Mouse (Mus musculus): ENCODE results near the gene Dnajc16. TPM values are rescaled to one million over a fixed set of nuclear protein-coding genes. Genes with fewer than 3 reads are reported as not detected.

The Dnajc16 gene
- total and polyA plus RNA-seq, 3 experiments: 3.2 to 6.8 TPM; not detected in 1

DNA sequence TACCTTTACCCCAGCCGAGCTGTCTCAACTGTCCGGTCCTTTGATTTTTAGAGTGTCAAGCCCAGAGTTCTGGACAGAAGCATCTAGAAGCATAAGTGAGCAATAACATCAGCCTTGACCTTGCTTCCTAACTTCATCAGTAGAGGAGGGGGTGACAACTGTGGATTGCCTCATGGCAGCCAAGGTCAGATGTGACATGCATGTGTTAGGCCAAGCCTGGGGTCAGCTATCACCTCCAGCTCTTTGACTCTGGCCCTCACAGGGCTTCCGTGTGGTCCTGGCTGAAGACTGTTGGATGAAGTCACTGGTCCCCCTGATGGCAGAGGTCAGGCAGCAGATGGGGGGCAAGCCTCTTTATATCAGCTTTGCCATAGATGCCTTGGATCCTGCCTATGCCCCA is 33.6 kb downstream of the Dnajc16 start:
- TF ChIP-seq TBP (IDR thresholded peaks at IDR 0.05; ENCODE audit: low read depth, low read length): no peak
- no peak for TF ChIP-seq SIN3A (IDR thresholded peaks at IDR 0.05; ENCODE audit: low read length)
- no peak for TF ChIP-seq MAZ (IDR thresholded peaks at IDR 0.05; ENCODE audit: low read depth, low read length)
- TF ChIP-seq POLR2AphosphoS2 (IDR thresholded peaks at IDR 0.05; ENCODE audit: low read length): no peak
- no peak for TF ChIP-seq TCF12 (IDR thresholded peaks at IDR 0.05; ENCODE audit: low read depth, low read length)
- TF ChIP-seq EP300 (IDR thresholded peaks at IDR 0.05; ENCODE audit: low read depth in 1 of 2, low read length in 2 of 2): no peak
- TF ChIP-seq USF1 (IDR thresholded peaks at IDR 0.05; ENCODE audit: low read depth, low read length): no peak
- TF ChIP-seq GATA1 (IDR thresholded peaks at IDR 0.05; ENCODE audit: low read depth, low read length): no peak
- TF ChIP-seq GABPA (IDR thresholded peaks at IDR 0.05; ENCODE audit: low read depth, low read length): no peak
- no peak for TF ChIP-seq ZMIZ1 (IDR thresholded peaks at IDR 0.05; ENCODE audit: low read depth, low read length)
- no peak for TF ChIP-seq RAD21 (IDR thresholded peaks at IDR 0.05; ENCODE audit: low read depth, low read length)
- TF ChIP-seq BHLHE40 (IDR thresholded peaks at IDR 0.05; ENCODE audit: borderline replicate concordance, low read depth, low read length): no peak
- TF ChIP-seq SMC3 (IDR thresholded peaks at IDR 0.05; ENCODE audit: low read depth, low read length): no peak
- no peak for TF ChIP-seq CTCF (IDR thresholded peaks at IDR 0.05 in 2 of 3, conservative IDR thresholded peaks at IDR 0.05 in 1 of 3; ENCODE audit: control insufficient read depth in 1 of 3, insufficient read depth in 1 of 3, low read depth in 2 of 3, low read length in 3 of 3, poor library complexity in 1 of 3, severe bottlenecking in 1 of 3)
- no peak for TF ChIP-seq POLR2A (IDR thresholded peaks at IDR 0.05; ENCODE audit: control insufficient read depth in 1 of 2, insufficient read depth in 1 of 2, low read depth in 1 of 2, low read length in 2 of 2, poor library complexity in 1 of 2)
- no peak for TF ChIP-seq ZNF384 (IDR thresholded peaks at IDR 0.05; ENCODE audit: low read depth, low read length)
- no peak for TF ChIP-seq UBTF (IDR thresholded peaks at IDR 0.05; ENCODE audit: borderline replicate concordance, insufficient read depth, low read depth, low read length)
- TF ChIP-seq MEF2A (IDR thresholded peaks at IDR 0.05; ENCODE audit: extremely low read depth, insufficient replicate concordance, low read depth, low read length, poor library complexity, severe bottlenecking): no peak
- peaks cover 4 to 16% of the 10 kb centered on the region in 2 experiments for H3K4me1 ChIP-seq (ENCODE audit: control insufficient read depth in 1 of 2, insufficient read depth in 2 of 2, low read length in 2 of 2)
- no peak for DNase-seq (ENCODE audit: low read depth, low spot score)

DNA sequence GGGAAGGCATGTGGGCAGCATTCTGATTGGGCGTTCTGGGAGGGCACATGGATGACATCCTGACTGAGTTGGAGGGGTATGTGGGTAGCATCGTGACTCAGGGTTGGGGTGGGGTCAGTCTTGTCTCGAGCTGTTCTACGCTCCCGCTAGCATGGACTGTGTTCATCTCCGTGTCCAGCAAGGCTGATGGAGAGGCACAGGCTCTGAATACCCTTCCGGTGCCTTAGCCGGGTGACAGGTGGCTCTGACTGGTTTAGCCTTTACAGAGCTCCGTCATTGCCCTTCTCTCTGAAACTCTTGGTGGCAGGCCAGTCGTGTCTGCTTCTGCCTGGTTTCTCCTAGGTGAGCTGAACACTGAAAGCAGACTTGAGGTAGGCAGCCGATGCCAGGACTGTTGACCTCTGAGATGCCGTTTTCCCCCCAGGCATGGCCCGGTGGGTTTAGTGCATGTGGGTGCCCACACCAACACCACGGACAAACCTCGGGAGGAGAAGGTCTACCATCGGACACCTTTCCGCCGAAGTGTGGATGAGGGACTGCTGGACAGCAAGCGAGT is 35.3 kb downstream of the Dnajc16 start:
- DNase-seq (ENCODE audit: low read depth, low spot score): no peak
- Histone ChIP-seq H3K9ac (ENCODE audit: control insufficient read depth, low read depth, low read length, poor library complexity, severe bottlenecking) (no peak overlapping the region), H3K4me1 (ENCODE audit: control insufficient read depth in 1 of 2, insufficient read depth in 2 of 2, low read length in 2 of 2) (peaks cover 6 to 26% of the 10 kb centered on the region in 2 experiments; a peak in 3 of 4 replicates), H3K27me3 (ENCODE audit: control insufficient read depth in 1 of 2, insufficient read depth in 2 of 2, low read length in 2 of 2) (no peaks in the 10 kb centered on the region), H3K4me3 (ENCODE audit: control insufficient read depth in 1 of 2, insufficient read depth in 1 of 2, low read depth in 2 of 2, low read length in 2 of 2) (no peak overlapping the region), H3K79me2 (ENCODE audit: control insufficient read depth, insufficient read depth, low read length, poor library complexity) (no peaks in the 10 kb centered on the region), H3K36me3 (ENCODE audit: control insufficient read depth in 1 of 2, insufficient read depth in 2 of 2, low read length in 2 of 2) (peaks cover 0 to 8% of the 10 kb centered on the region in 2 experiments; a peak in 2 of 4 replicates), H3K9me3 (replicated peaks; ENCODE audit: insufficient read depth, low read length) (no peaks in the 10 kb centered on the region), H3K27ac (ENCODE audit: control insufficient read depth, low read depth, low read length) (no peak overlapping the region)
- no peak for TF ChIP-seq POLR2A (IDR thresholded peaks at IDR 0.05; ENCODE audit: control insufficient read depth in 1 of 2, insufficient read depth in 1 of 2, low read depth in 1 of 2, low read length in 2 of 2, poor library complexity in 1 of 2)
- no peak for TF ChIP-seq MXI1 (IDR thresholded peaks at IDR 0.05; ENCODE audit: low read depth, low read length)
- TF ChIP-seq NELFE (IDR thresholded peaks at IDR 0.05; ENCODE audit: low read depth, low read length): no peak
- no peak for TF ChIP-seq GABPA (IDR thresholded peaks at IDR 0.05; ENCODE audit: low read depth, low read length)
- no peak for TF ChIP-seq KAT2A (conservative IDR thresholded peaks at IDR 0.05; ENCODE audit: low read depth, low read length)
- no peak for TF ChIP-seq ZMIZ1 (IDR thresholded peaks at IDR 0.05; ENCODE audit: low read depth, low read length)
- no peak for TF ChIP-seq MAZ (IDR thresholded peaks at IDR 0.05; ENCODE audit: low read depth, low read length)
- TF ChIP-seq RCOR1 (IDR thresholded peaks at IDR 0.05; ENCODE audit: low read depth, low read length): no peak
- no peak for TF ChIP-seq HCFC1 (IDR thresholded peaks at IDR 0.05; ENCODE audit: low read depth, low read length)
- TF ChIP-seq BHLHE40 (IDR thresholded peaks at IDR 0.05; ENCODE audit: borderline replicate concordance, low read depth, low read length): no peak
- TF ChIP-seq JUND (IDR thresholded peaks at IDR 0.05; ENCODE audit: low read depth, low read length): no peak
- no peak for TF ChIP-seq USF1 (IDR thresholded peaks at IDR 0.05; ENCODE audit: low read depth, low read length)
- TF ChIP-seq MYB (IDR thresholded peaks at IDR 0.05; ENCODE audit: low read depth, low read length): no peak
- no peak for TF ChIP-seq POLR2AphosphoS2 (IDR thresholded peaks at IDR 0.05; ENCODE audit: low read length)
- no peak for TF ChIP-seq ZC3H11A (IDR thresholded peaks at IDR 0.05; ENCODE audit: low read depth, low read length)

More for the DNA sequence above, 33.6 kb downstream of the Dnajc16 start:
- Histone ChIP-seq H3K9me3 (replicated peaks; ENCODE audit: insufficient read depth, low read length) (no peaks in the 10 kb centered on the region), H3K27ac (ENCODE audit: control insufficient read depth, low read depth, low read length) (no peak overlapping the region), H3K4me3 (ENCODE audit: control insufficient read depth in 1 of 2, insufficient read depth in 1 of 2, low read depth in 2 of 2, low read length in 2 of 2) (no peak overlapping the region), H3K36me3 (ENCODE audit: control insufficient read depth in 1 of 2, insufficient read depth in 2 of 2, low read length in 2 of 2) (peaks cover 0 to 4% of the 10 kb centered on the region in 2 experiments; a peak in 2 of 4 replicates), H3K79me2 (ENCODE audit: control insufficient read depth, insufficient read depth, low read length, poor library complexity) (no peaks in the 10 kb centered on the region), H3K9ac (ENCODE audit: control insufficient read depth, low read depth, low read length, poor library complexity, severe bottlenecking) (no peak overlapping the region), H3K27me3 (ENCODE audit: control insufficient read depth in 1 of 2, insufficient read depth in 2 of 2, low read length in 2 of 2) (no peaks in the 10 kb centered on the region)

Data from MEL (cell line).